Mouse (Mus musculus) kidney, adult 2 months (tissue): ENCODE results near the gene Wdr48.

Source experiments
- CTCF ChIP-seq: fragments of 200-500 bp; conservative IDR thresholded peaks from 2 replicates; pipeline ENCODE4 v1.5.1; 2011; ENCODE audit warnings: low read depth, mild to moderate bottlenecking, control low read depth, low read length, moderate library complexity, mixed read lengths; ENCODE audit not compliant: insufficient read depth, insufficient read length
- POLR2A ChIP-seq: fragments of 200-500 bp; IDR thresholded peaks from one replicate; pipeline ENCODE4 v1.6.1; 2011; ENCODE audit warnings: low read depth, low read length, control low read depth

GRCm38 (mm10) chr9:119919858-119920257 lies 25.2 kb downstream of the Wdr48 start:
- TF ChIP-seq CTCF: no peak
- TF ChIP-seq POLR2A: no peak
